Mouse (Mus musculus) cerebellum, postnatal 4 days (tissue): Measurements from ENCODE around the gene Mst1r.

Experiments used
- DNase-seq, 2 experiments: peaks; one replicate each; pipeline ENCODE4 v3.0.0; 2022; ENCODE audit warnings: low spot score in 2 of 2, mixed read lengths in 1 of 2

Gene Mst1r

GRCm38 (mm10) chr9:107914764-107915420, 8.2 kb downstream of the Mst1r start:
- no peak for DNase-seq

GRCm38 (mm10) chr9:107917895-107918608, 11.4 kb downstream of the Mst1r start:
- DNase-seq = no peak

GRCm38 (mm10) chr9:107918884-107919283, 12.2 kb downstream of the Mst1r start:
- no peak for DNase-seq

- DNase-seq = no peak
Observed at GRCm38 (mm10) chr9:107919441-107919840, 12.8 kb downstream of the Mst1r start.

- DNase-seq = no peak
Observed at GRCm38 (mm10) chr9:107923021-107923420, 16.3 kb downstream of the Mst1r start.

GRCm38 (mm10) chr9:107923956-107924355, 17.3 kb downstream of the Mst1r start:
- no peak for DNase-seq

- no peak for DNase-seq
Observed at GRCm38 (mm10) chr9:107925251-107925650, 18.6 kb downstream of the Mst1r start.

- DNase-seq = no peak
Observed at GRCm38 (mm10) chr9:107926920-107927420, 20.3 kb downstream of the Mst1r start.

- peak in 1 of 2 experiments; percentile 25 for DNase-seq
Observed at GRCm38 (mm10) chr9:107927749-107928148, 21.1 kb downstream of the Mst1r start.

GRCm38 (mm10) chr9:107928169-107928568, 21.5 kb downstream of the Mst1r start, which contains the start of gene Actl11:
TSS of gene Actl11 (plus strand) at chr9:107928469.
- no peak for DNase-seq

- no peak for DNase-seq
Observed at GRCm38 (mm10) chr9:107932221-107932620, 25.5 kb downstream of the Mst1r start.

- DNase-seq = peak in 1 of 2 experiments; percentile 28
Observed at GRCm38 (mm10) chr9:107934146-107934545, 27.5 kb downstream of the Mst1r start.

- DNase-seq = no peak
Observed at GRCm38 (mm10) chr9:107935374-107935773, 28.7 kb downstream of the Mst1r start, which contains the start of gene Camkv. TSS of gene Camkv (plus strand) at chr9:107935674.

- peak in 1 of 2 experiments; percentile 47 for DNase-seq
Observed at GRCm38 (mm10) chr9:107935790-107936214, 29.1 kb downstream of the Mst1r start.

- DNase-seq = no peak
Observed at GRCm38 (mm10) chr9:107936215-107936822, 29.6 kb downstream of the Mst1r start.

GRCm38 (mm10) chr9:107936831-107937230, 30.2 kb downstream of the Mst1r start:
- DNase-seq = no peak

GRCm38 (mm10) chr9:107947241-107948194, 40.8 kb downstream of the Mst1r start:
- DNase-seq = peak in 1 of 2 experiments; percentile 44

GRCm38 (mm10) chr9:107949184-107949921, 42.7 kb downstream of the Mst1r start:
- DNase-seq = no peak

GRCm38 (mm10) chr9:107949922-107950235, 43.2 kb downstream of the Mst1r start, which contains the start of gene Traip:
TSS of gene Traip (plus strand) at chr9:107950136.
- DNase-seq = no peak
